Mouse (Mus musculus) hindbrain, embryonic 13.5 days (tissue): ENCODE results near the gene Zfp574. TPM values are rescaled to one million over a fixed set of nuclear protein-coding genes. Genes with fewer than 3 reads are reported as not detected.
A peak's percentile ranks its signal among the peaks of the same experiment; 100 is the strongest.

ENCODE experiments used
- ATAC-seq: fragments of 200-750 bp; cut with Nextera tagmentation; 2 replicates; pipeline ENCODE4 v1.8.0; 2017; ENCODE audit warnings: moderate TSS enrichment; ENCODE audit not compliant: low FRiP score
- H3K27ac ChIP-seq: fragments of 300-500 bp; sonication (generic); 2 replicates; pipeline ENCODE4 v1.5.1; 2015; ENCODE audit warnings: inconsistent platforms, mild to moderate bottlenecking, moderate library complexity
- H3K27me3 ChIP-seq: fragments of 300-500 bp; sonication (generic); 2 replicates; pipeline ENCODE4 v1.6.1; 2015; ENCODE audit warnings: mild to moderate bottlenecking, inconsistent platforms
- H3K36me3 ChIP-seq: fragments of 300-500 bp; sonication (generic); 2 replicates; pipeline ENCODE4 v1.6.1; 2015; ENCODE audit warnings: mild to moderate bottlenecking, inconsistent platforms
- H3K4me1 ChIP-seq: fragments of 300-500 bp; sonication (generic); replicated peaks from 2 replicates; pipeline ENCODE4 v1.6.1; 2015; ENCODE audit warnings: inconsistent platforms
- H3K4me2 ChIP-seq: fragments of 300-500 bp; sonication (generic); 2 replicates; pipeline ENCODE4 v1.6.1; 2015; ENCODE audit warnings: inconsistent platforms, mild to moderate bottlenecking, moderate library complexity
- H3K4me3 ChIP-seq: fragments of 300-500 bp; sonication (generic); 2 replicates; pipeline ENCODE4 v1.5.1; 2015; ENCODE audit warnings: mild to moderate bottlenecking, inconsistent platforms
- H3K9ac ChIP-seq: fragments of 300-500 bp; sonication (generic); 2 replicates; pipeline ENCODE4 v1.6.1; 2015; ENCODE audit warnings: mild to moderate bottlenecking, inconsistent platforms
- H3K9me3 ChIP-seq: fragments of 300-500 bp; sonication (generic); 2 replicates; pipeline ENCODE4 v1.6.1; 2016; ENCODE audit warnings: inconsistent platforms
- WGBS: fragments of 180-500 bp; shearing (Covaris S2); methylation state at CpG from one replicate; pipeline ENCODE4 v1.1.7; 2015; 5-methylcytosine and 5-hydroxymethylcytosine counted together
- polyA plus RNA-seq: library from polyadenylated mRNA; unstranded; fragments of >200 nt; fragmentation: Nextera tagmentation; extraction: Ambion mirVana; gene quantifications from 2 replicates; pipeline ENCODE4 v1.2.1, GENCODE M21; 2015

The Zfp574 gene
- polyA plus RNA-seq, 1 experiment from 2014 or later: 34.0 TPM

DNA sequence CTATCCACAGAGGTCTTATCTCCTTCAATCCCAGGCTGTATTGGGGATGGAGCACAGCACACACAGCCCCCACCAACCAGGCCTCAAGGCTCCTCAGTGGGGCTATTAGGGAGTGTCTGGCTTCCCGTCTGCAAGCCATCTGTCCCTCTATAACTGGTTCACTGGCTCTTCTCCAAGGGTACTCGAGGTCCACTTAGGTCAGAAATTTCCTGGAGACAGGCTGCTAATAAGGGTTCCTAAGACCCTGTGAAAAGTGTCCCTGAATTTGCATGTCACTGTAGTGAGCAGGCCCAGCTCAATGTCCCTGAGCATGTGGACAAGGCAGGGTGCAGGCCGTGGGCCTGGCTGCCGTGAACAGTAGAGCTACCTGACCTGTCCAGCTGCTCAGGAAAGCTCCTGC is 15.4 kb upstream of the Zfp574 start:
- no peaks in the 10 kb centered on the region for H3K27me3 ChIP-seq
- H3K36me3 ChIP-seq: peaks cover 97% of the 10 kb centered on the region
- no peak overlapping the region for H3K4me2 ChIP-seq
- WGBS: 84% methylated on average over 4 of the region's 4 CpGs
- no peak overlapping the region for H3K4me3 ChIP-seq
- ATAC-seq: no peak
- H3K4me1 ChIP-seq: no peaks in the 10 kb centered on the region
- no peak overlapping the region for H3K9ac ChIP-seq
- H3K27ac ChIP-seq: no peak overlapping the region
- no peaks in the 10 kb centered on the region for H3K9me3 ChIP-seq

DNA sequence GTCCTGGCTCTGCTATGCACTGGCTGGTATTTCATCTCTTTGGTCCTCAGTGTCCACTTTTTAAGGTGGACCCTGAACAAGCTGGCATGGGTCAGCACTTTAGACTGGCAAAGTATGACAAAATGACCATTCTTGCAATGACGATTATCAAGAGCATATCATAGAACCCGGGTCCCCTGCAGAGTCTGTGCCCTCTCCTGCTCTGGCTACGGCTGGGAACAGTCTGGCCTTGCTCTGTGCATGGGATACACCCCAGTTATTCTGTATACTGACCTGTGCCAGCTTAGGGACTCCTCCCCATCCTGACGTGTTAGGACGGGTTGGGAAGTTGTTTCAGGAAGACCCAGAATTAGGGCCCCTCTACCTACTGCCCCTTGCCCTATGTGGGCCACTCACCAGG is 14.5 kb upstream of the Zfp574 start:
- Histone ChIP-seq H3K9ac (no peak overlapping the region), H3K9me3 (no peaks in the 10 kb centered on the region), H3K4me3 (no peak overlapping the region), H3K27me3 (no peaks in the 10 kb centered on the region), H3K4me1 (no peaks in the 10 kb centered on the region), H3K27ac (no peak overlapping the region), H3K4me2 (no peak overlapping the region), H3K36me3 (peaks cover 98% of the 10 kb centered on the region)
- WGBS: 94% methylated on average over 5 of the region's 5 CpGs
- no peak for ATAC-seq

DNA sequence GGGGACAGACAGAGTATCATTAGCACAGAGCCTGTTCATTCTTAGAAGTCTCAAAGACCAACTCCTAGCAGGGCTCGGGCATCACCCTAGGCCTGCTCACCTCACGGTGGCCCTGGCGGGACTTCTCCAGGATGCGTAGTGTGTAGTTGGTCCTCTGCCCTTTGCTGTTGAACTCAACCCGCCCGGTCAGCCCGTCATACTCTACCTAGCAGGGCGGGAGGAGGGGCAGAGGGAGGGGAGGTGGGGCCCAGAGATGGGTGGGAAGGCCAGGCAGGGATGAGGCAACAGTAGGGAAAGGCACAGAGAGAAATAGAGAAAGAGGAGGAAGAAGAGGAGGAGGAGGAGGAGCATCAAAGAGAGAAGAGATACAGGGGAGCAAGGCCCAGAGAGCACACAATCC is 14.0 kb upstream of the Zfp574 start:
- Histone ChIP-seq H3K27ac (no peak overlapping the region), H3K9me3 (no peaks in the 10 kb centered on the region), H3K4me2 (no peak overlapping the region), H3K4me1 (no peaks in the 10 kb centered on the region), H3K9ac (no peak overlapping the region), H3K36me3 (peaks cover 98% of the 10 kb centered on the region), H3K4me3 (no peak overlapping the region), H3K27me3 (no peaks in the 10 kb centered on the region)
- 89% methylated on average over 8 of the region's 8 CpGs for WGBS
- ATAC-seq: no peak

DNA sequence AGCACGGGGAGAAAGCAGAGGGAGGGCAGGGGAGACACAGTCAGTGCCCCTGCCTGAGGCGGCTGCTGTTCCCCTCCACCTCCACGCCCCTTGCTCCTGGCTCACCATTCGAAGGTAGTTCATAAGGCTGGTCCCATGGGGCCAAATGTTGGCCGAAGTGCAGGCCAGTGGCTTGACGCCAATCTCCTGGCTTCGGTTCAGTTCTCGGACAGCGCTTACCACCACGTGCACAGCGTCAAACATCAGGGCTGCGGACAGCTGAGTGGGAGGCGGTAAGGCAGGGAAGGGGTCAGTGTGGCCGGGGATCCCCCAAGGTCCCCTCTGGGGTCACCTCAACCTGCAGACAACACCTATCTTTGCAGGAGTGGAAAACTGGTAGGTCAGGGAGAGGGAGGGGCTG is 13.5 kb upstream of the Zfp574 start:
- Histone ChIP-seq H3K9me3 (no peaks in the 10 kb centered on the region), H3K9ac (no peak overlapping the region), H3K36me3 (peaks cover 98% of the 10 kb centered on the region), H3K4me3 (no peak overlapping the region), H3K27ac (no peak overlapping the region), H3K4me1 (no peaks in the 10 kb centered on the region), H3K4me2 (no peak overlapping the region), H3K27me3 (no peaks in the 10 kb centered on the region)
- ATAC-seq: no peak
- WGBS: 94% methylated on average over 14 of the region's 14 CpGs

DNA sequence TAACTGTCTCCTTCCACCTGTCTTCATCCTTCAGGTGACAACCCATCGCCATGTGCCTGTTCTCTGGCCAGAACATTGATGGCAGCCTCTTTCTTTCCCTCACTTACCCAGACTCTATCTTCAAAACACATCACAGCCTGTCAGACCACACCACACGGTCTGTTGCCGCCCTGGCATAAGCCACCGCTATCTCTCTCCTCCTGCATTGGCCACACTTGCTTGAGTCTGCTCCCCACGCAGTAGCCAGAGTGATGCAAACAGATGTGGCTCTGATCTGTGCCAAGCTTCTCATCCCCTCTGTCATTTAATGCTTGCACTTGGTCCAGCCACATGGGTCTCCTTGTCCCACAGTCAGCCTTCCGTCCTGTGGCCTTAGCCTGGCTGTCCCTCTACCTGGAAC is 9.0 kb upstream of the Zfp574 start:
- Histone ChIP-seq H3K4me3 (no peak overlapping the region), H3K9me3 (no peaks in the 10 kb centered on the region), H3K27ac (no peak overlapping the region), H3K9ac (no peak overlapping the region), H3K4me2 (no peak overlapping the region), H3K36me3 (peaks cover 98% of the 10 kb centered on the region), H3K27me3 (no peaks in the 10 kb centered on the region), H3K4me1 (peaks cover 5% of the 10 kb centered on the region)
- 93% methylated on average over 6 of the region's 6 CpGs for WGBS
- ATAC-seq: no peak

DNA sequence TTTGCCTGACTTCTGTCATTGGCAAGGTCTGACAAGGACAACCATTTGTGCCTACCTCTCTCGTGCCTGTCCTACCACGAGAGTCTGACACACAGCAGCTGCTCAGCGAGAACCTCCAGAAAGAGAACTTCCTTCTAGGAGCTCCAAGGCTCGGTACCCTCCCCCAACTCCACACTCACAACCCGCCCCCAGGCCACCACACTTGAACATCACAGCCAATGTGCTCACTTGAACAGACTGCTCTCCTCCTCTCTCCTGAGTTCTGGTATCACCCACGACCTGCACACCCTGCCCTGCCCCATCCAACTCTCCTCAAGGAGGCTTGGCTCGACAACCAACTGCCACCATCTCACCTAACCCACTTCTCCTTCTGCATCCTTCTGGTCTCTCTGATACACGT is 8.5 kb upstream of the Zfp574 start:
- WGBS: 92% methylated on average over 8 of the region's 8 CpGs
- Histone ChIP-seq H3K27me3 (no peaks in the 10 kb centered on the region), H3K27ac (no peak overlapping the region), H3K36me3 (peaks cover 95% of the 10 kb centered on the region), H3K9ac (no peak overlapping the region), H3K4me2 (no peak overlapping the region), H3K4me1 (peaks cover 10% of the 10 kb centered on the region), H3K9me3 (no peaks in the 10 kb centered on the region), H3K4me3 (no peak overlapping the region)
- no peak for ATAC-seq

DNA sequence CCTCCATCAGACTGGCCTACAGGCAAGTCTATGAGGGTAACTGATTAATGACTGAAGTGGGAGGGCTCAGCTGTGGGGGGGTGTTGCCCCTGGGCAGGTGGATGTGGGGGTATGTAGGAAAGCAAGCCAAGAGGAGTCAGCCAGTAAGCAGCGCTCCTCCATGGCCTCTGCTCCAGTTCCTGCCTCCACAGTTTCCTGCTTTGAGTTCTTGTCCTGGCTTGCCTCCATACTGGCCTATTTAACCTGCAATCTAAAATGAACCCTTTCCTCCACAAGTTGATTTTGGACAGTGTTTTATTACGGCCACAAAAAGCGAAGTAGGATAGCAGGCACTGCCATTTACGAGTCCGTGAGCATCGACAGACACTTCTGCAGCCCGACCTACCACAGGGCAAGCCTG is 5.0 kb upstream of the Zfp574 start:
- Histone ChIP-seq H3K27me3 (no peaks in the 10 kb centered on the region), H3K27ac (no peak overlapping the region), H3K9me3 (no peaks in the 10 kb centered on the region), H3K4me3 (no peak overlapping the region), H3K4me1 (peaks cover 40% of the 10 kb centered on the region), H3K4me2 (no peak overlapping the region), H3K36me3 (peaks cover 61% of the 10 kb centered on the region), H3K9ac (no peak overlapping the region)
- 97% methylated on average over 7 of the region's 7 CpGs for WGBS
- no peak for ATAC-seq

DNA sequence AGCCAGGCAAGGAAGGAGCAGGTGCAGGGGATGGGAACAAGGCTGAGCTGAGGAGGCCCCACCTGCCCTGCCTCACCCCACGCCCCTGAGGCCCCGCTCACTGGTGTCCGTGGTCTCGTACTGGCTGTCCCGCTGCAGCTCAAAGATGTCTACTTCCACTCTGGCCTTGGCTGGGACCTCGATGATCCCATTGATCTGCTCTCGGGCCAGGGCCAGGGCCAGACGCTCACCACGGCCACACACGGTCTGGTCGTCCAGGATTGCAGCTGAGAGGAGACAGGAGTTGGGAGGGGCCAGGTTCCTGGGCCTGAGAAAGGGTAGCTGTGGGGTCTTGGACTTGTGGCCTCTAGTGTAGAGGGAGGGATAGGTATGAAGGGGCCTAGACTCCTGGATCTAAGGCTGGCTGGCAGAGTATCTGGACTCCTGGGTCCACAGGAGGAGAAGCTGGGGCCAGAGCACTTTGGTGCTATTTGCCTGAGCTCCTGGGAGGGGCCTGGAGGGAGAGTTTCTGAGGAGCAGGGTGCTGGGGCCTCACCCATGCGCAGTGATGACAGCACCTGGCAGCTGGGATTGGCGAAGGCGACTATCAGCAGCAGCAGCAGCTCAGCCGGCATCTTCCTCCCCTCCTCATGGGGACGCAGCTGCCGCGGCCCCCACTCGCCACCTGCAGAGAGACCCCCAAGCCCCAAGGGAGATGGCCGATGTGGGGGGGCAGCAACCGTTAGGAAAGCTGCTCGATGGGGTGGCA is 4.3 kb upstream of the Zfp574 start:
- 82% methylated on average over 22 of the region's 22 CpGs for WGBS
- H3K27ac ChIP-seq: peak overlapping the region; percentile 23; the same call in 1 of the 2 replicates
- peaks cover 42% of the 10 kb centered on the region for H3K4me1 ChIP-seq
- H3K9ac ChIP-seq: peak overlapping the region; percentile 53
- no peaks in the 10 kb centered on the region for H3K27me3 ChIP-seq
- H3K36me3 ChIP-seq: peaks cover 53% of the 10 kb centered on the region
- H3K9me3 ChIP-seq: no peaks in the 10 kb centered on the region
- H3K4me3 ChIP-seq: peak overlapping the region; percentile 15; the same call in 1 of the 2 replicates
- ATAC-seq: no peak
- peak overlapping the region; percentile 94 for H3K4me2 ChIP-seq

DNA sequence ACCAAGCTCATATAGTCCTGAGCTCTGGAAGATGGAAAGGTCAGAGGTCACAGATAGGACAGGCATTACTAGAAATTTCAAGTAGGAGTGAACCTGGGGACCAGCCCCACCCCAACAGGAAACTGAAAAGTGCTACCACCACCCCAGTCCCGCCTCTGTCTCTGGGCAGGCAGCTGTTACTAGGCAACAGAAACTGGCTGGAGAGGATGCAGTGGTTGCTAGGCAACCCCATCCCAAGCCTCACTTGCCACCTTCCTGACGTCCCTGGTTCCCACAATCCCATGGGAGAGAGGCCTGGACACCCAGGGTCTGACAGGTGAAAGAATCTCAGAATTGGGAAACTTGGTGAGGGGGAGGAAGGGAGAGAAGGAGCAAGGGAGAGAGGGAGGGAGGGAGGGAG is 3.6 kb upstream of the Zfp574 start:
- WGBS: 9% methylated on average over 2 of the region's 2 CpGs
- H3K4me3 ChIP-seq: peak overlapping the region; percentile 15; the same call in 1 of the 2 replicates
- peak overlapping the region; percentile 94 for H3K4me2 ChIP-seq
- H3K4me1 ChIP-seq: peaks cover 48% of the 10 kb centered on the region
- H3K36me3 ChIP-seq: peaks cover 47% of the 10 kb centered on the region
- H3K27ac ChIP-seq: peak overlapping the region; percentile 23; the same call in 1 of the 2 replicates
- peak overlapping the region; percentile 53 for H3K9ac ChIP-seq
- ATAC-seq: no peak; the same call in 1 of the 2 replicates
- H3K9me3 ChIP-seq: no peaks in the 10 kb centered on the region
- no peaks in the 10 kb centered on the region for H3K27me3 ChIP-seq

DNA sequence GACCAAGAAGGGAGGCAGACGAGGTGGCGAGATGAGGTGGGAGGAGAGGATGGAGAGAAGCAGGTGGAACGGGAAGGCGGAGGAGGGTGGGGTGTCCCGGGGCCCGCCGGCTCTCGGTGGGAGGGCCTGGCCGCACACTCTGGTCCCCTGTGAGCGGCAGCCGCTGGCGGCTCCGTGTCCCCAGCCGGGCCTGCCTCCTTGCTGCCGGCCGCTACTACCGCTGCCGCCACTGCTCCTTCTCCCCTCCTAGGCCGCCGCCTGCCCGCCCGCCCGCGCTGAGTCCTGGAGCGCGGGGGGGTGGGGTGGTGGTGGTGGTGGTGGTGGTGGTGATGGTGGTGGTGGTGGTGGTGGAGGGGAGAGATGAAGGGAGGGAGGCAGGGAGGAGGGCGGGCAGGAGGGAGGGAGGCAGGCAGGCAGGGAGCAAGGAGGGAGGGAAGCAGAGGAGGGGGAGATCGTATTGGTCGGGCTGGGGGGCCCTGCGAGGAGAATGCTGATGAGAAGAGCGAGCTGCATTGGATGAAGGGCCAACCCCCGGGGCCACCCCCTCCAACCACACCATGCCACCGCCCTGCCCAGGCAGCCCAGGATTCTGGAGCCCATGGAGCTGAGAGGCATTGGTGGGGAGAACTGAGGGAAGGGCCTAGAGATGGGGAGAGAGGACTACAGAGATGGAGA is 486 bp downstream of the Zfp574 start:
- Histone ChIP-seq H3K4me3 (peak overlapping the region; percentile 92), H3K27me3 (no peaks in the 10 kb centered on the region), H3K9me3 (no peaks in the 10 kb centered on the region), H3K36me3 (peaks cover 7% of the 10 kb centered on the region), H3K27ac (peak overlapping the region; percentile 96), H3K4me1 (peaks cover 63% of the 10 kb centered on the region), H3K9ac (peak overlapping the region; percentile 99), H3K4me2 (peak overlapping the region; percentile 94)
- under 1% methylated on average over 29 of the region's 33 CpGs for WGBS
- ATAC-seq: peak; percentile 13; the same call in 1 of the 2 replicates

DNA sequence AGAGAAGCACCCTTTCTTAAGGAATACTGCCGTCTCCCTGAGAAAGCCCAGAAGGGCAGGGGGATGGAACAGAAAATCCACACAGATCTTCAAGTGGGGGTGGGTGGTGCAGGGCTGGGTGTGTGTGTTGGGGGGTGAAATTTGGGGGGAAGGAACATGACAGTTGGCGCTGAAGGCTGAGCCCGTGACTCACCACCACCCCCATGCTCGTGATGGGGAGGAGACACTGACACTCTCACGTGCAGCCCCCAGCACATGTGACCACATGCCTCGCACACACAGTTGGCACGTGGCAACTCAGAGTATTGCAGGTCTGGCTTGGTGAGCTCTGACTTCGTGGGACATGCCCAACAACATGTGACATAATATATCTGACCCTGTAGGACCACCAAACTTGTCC is 1.6 kb downstream of the Zfp574 start:
- H3K4me2 ChIP-seq: peak overlapping the region; percentile 94; the same call in 1 of the 2 replicates
- H3K27me3 ChIP-seq: no peaks in the 10 kb centered on the region
- H3K9me3 ChIP-seq: no peaks in the 10 kb centered on the region
- no peak for ATAC-seq
- peak overlapping the region; percentile 96 for H3K27ac ChIP-seq
- H3K4me1 ChIP-seq: peaks cover 64% of the 10 kb centered on the region
- no peak overlapping the region for H3K9ac ChIP-seq
- WGBS: 84% methylated on average over 8 of the region's 8 CpGs
- no peaks in the 10 kb centered on the region for H3K36me3 ChIP-seq
- H3K4me3 ChIP-seq: no peak overlapping the region

DNA sequence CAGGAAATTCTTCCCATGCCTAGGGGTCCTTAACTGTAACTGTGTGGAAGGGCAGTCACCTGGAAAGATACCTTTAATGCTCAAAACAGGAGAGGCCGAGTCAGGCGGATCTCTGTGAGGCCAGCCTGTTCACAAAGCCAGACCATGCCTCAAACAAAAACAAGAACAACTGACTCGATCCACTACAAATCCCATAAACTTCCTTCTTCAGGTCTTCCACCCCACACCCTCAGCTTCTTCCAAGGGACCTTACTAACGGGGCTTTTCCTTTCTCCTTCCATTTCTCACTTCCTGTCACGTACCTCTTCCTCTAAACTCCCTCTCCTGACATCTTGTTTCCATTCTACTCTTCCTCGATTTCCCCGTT is 3.9 kb downstream of the Zfp574 start:
- peak overlapping the region; percentile 93 for H3K27ac ChIP-seq
- no peaks in the 10 kb centered on the region for H3K27me3 ChIP-seq
- no peaks in the 10 kb centered on the region for H3K9me3 ChIP-seq
- H3K9ac ChIP-seq: peak overlapping the region; percentile 67
- H3K4me1 ChIP-seq: peaks cover 50% of the 10 kb centered on the region
- H3K36me3 ChIP-seq: peaks cover 19% of the 10 kb centered on the region
- peak overlapping the region; percentile 61 for H3K4me2 ChIP-seq
- ATAC-seq: no peak
- 23% methylated on average over 7 of the region's 7 CpGs for WGBS
- peak overlapping the region; percentile 40 for H3K4me3 ChIP-seq
